Mouse (Mus musculus): Measurements from ENCODE around the gene Cabp7.
"Not testable (repeated sequence)": the region's sequence is repeated elsewhere in the genome, so short reads cannot be mapped to it uniquely, and the experiment has no call there.

The Cabp7 gene

GRCm38 (mm10) chr11:4747285-4747684, 707 bp upstream of the Cabp7 start:
- DNase-seq (ENCODE audit: low spot score) = no peak

GRCm38 (mm10) chr11:4745969-4746368, 609 bp downstream of the Cabp7 start:
- DNase-seq (ENCODE audit: low spot score) = no peak

GRCm38 (mm10) chr11:4744691-4745090, 1.9 kb downstream of the Cabp7 start:
- DNase-seq (ENCODE audit: low spot score) = peak; percentile 53

- no peak for DNase-seq (ENCODE audit: low spot score)
Observed at GRCm38 (mm10) chr11:4740785-4741184, 5.8 kb downstream of the Cabp7 start.

GRCm38 (mm10) chr11:4738719-4739118, 7.9 kb downstream of the Cabp7 start:
- DNase-seq (ENCODE audit: low spot score) = no peak

GRCm38 (mm10) chr11:4737682-4738081, 8.9 kb downstream of the Cabp7 start:
- DNase-seq (ENCODE audit: low spot score) = no peak

GRCm38 (mm10) chr11:4736355-4736754, 10.2 kb downstream of the Cabp7 start:
- DNase-seq (ENCODE audit: low spot score) = no peak

- DNase-seq (ENCODE audit: low spot score) = no peak
Observed at GRCm38 (mm10) chr11:4734179-4734578, 12.4 kb downstream of the Cabp7 start.

- no peak for DNase-seq (ENCODE audit: low spot score)
Observed at GRCm38 (mm10) chr11:4731781-4732180, 14.8 kb downstream of the Cabp7 start.

- DNase-seq (ENCODE audit: low spot score) = no peak
Observed at GRCm38 (mm10) chr11:4730913-4731312, 15.7 kb downstream of the Cabp7 start.

GRCm38 (mm10) chr11:4730096-4730495, 16.5 kb downstream of the Cabp7 start:
- DNase-seq (ENCODE audit: low spot score) = no peak

- DNase-seq (ENCODE audit: low spot score) = peak; percentile 92
Observed at GRCm38 (mm10) chr11:4729603-4730002, 17.0 kb downstream of the Cabp7 start.

GRCm38 (mm10) chr11:4721728-4722127, 24.9 kb downstream of the Cabp7 start:
- no peak for DNase-seq (ENCODE audit: low spot score)

- DNase-seq (ENCODE audit: low spot score) = no peak
Observed at GRCm38 (mm10) chr11:4720900-4721580, 25.5 kb downstream of the Cabp7 start.

- DNase-seq (ENCODE audit: low spot score) = no peak
Observed at GRCm38 (mm10) chr11:4720393-4720792, 26.2 kb downstream of the Cabp7 start.

GRCm38 (mm10) chr11:4719961-4720360, 26.6 kb downstream of the Cabp7 start:
- DNase-seq (ENCODE audit: low spot score) = no peak

GRCm38 (mm10) chr11:4718548-4718947, 28.0 kb downstream of the Cabp7 start:
- no peak for DNase-seq (ENCODE audit: low spot score)

- no peak for DNase-seq (ENCODE audit: low spot score)
Observed at GRCm38 (mm10) chr11:4716530-4717236, 29.9 kb downstream of the Cabp7 start.

GRCm38 (mm10) chr11:4715596-4715995, 31.0 kb downstream of the Cabp7 start:
- DNase-seq (ENCODE audit: low spot score) = no peak

- DNase-seq (ENCODE audit: low spot score) = no peak
Observed at GRCm38 (mm10) chr11:4714727-4715126, 31.9 kb downstream of the Cabp7 start.

- DNase-seq (ENCODE audit: low spot score) = no peak
Observed at GRCm38 (mm10) chr11:4712822-4713221, 33.8 kb downstream of the Cabp7 start.

GRCm38 (mm10) chr11:4710188-4710587, 36.4 kb downstream of the Cabp7 start:
- DNase-seq (ENCODE audit: low spot score) = not testable (repeated sequence)

- no peak for DNase-seq (ENCODE audit: low spot score)
Observed at GRCm38 (mm10) chr11:4705178-4705577, 41.4 kb downstream of the Cabp7 start.
